8 mouse cellular contexts compared by ENCODE assay signal in the genomic region with DNA sequence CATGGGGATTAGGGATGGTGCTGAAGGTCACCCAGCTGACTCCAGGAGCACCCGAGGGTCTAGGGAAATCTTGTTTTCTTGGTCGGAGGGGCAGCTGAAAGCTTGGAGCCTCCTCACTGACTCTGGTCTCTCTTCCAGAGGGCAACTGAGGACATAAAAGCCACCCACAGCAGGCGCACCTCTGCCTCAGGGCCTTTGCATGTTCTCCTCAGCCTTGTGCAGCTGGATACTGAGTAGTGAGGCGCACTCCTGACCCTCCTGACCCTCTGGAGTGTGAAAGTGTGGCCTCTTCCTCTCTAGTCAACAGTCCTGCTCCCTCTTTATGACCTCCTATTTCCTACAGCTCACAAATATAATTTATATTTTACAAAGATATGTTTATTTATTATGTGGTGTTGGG. TPM values are rescaled to one million over a fixed set of nuclear protein-coding genes. Genes with fewer than 3 reads are reported as not detected.
DNase-seq lines count a peak whose midpoint lies in the region; ATAC-seq and TF ChIP-seq lines count a peak whose summit lies in the region.

No protein-coding gene starts in this region.

- TF ChIP-seq CTCF in heart, adult 2 months (IDR thresholded peaks at IDR 0.05) = no peak
- TF ChIP-seq CTCF in E14TG2a.4 (conservative IDR thresholded peaks at IDR 0.05; ENCODE audit: low read length) = no peak

- no peak for ATAC-seq in hindbrain, embryonic 13.5 days (ENCODE audit: low FRiP score)

- TF ChIP-seq EP300 in heart, adult 2 months (IDR thresholded peaks at IDR 0.05; ENCODE audit: insufficient read depth, low read depth, low read length) = no peak

- no peaks in the 10 kb centered on the region for H3K79me2 ChIP-seq in heart, adult 2 months (replicated peaks; ENCODE audit: control insufficient read depth, insufficient read depth, low read length)

- no peak for TF ChIP-seq POLR2A in heart, adult 2 months (IDR thresholded peaks at IDR 0.05; ENCODE audit: insufficient read depth, low read depth, low read length)

- no peaks in the 10 kb centered on the region for H3K27me3 ChIP-seq in heart, adult 2 months (ENCODE audit: control insufficient read depth, insufficient read depth, low read length)
- peaks cover 44% of the 10 kb centered on the region for H3K27me3 ChIP-seq in E14TG2a.4 (ENCODE audit: insufficient read depth, low read length)
- H3K27me3 ChIP-seq in hindbrain, embryonic 13.5 days = peaks cover 19% of the 10 kb centered on the region

- intact Hi-C loops in heart, adult 2 months (cut with DNase I) = loop anchor here (5.0 kb wide), 1 partner anchor 1214 kb away; a partner anchor contains a TSS

- H3K27ac ChIP-seq in heart, adult 2 months = peak overlapping the region; percentile 92
- H3K27ac ChIP-seq in hindbrain, embryonic 13.5 days = no peak overlapping the region

- H3K4me1 ChIP-seq in heart, adult 2 months (ENCODE audit: control insufficient read depth, insufficient read depth, low read length) = peaks cover 19% of the 10 kb centered on the region
- H3K4me1 ChIP-seq in E14TG2a.4 (replicated peaks; ENCODE audit: low read depth, low read length) = peaks cover 52% of the 10 kb centered on the region
- peaks cover 27% of the 10 kb centered on the region for H3K4me1 ChIP-seq in hindbrain, embryonic 13.5 days (replicated peaks)

- peak overlapping the region; percentile 69 for H3K4me3 ChIP-seq in heart, adult 2 months
- peak overlapping the region; percentile 39; the same call in 1 of the 2 replicates for H3K4me3 ChIP-seq in E14TG2a.4 (replicated peaks; ENCODE audit: low read length)
- 0 out of 2 replicates have a peak overlapping the region, but pooled peaks have one; percentile 53 for H3K4me3 ChIP-seq in hindbrain, embryonic 13.5 days

- no peak for DNase-seq in heart, adult 2 months
- no peak for DNase-seq in heart, adult 9 months (ENCODE audit: low spot score in 2 of 2)
- DNase-seq in lung, postnatal 10 days = peak; percentile 27
- DNase-seq in frontal cortex, postnatal 10 days (ENCODE audit: low spot score in 2 of 2) = no peak
- no peak for DNase-seq in cerebellum, adult 9-11 months
- no peak for DNase-seq in thymus, postnatal 0 days (ENCODE audit: low spot score)

- 69% methylated on average over 4 of the region's 4 CpGs for WGBS in heart, adult 2 months
- 77% methylated on average over 4 of the region's 4 CpGs for WGBS in hindbrain, embryonic 13.5 days

- peaks cover 3% of the 10 kb centered on the region for H3K36me3 ChIP-seq in heart, adult 2 months (ENCODE audit: control insufficient read depth, insufficient read depth, low read length)
- peaks cover 18% of the 10 kb centered on the region; the same call in 1 of the 2 replicates for H3K36me3 ChIP-seq in E14TG2a.4 (ENCODE audit: insufficient read depth, low read length)
- no peaks in the 10 kb centered on the region for H3K36me3 ChIP-seq in hindbrain, embryonic 13.5 days

- H3K9ac ChIP-seq in heart, adult 2 months (ENCODE audit: low read depth, low read length) = peak overlapping the region; percentile 40
- H3K9ac ChIP-seq in hindbrain, embryonic 13.5 days = no peak overlapping the region

- peak overlapping the region; percentile 96 for H3K4me2 ChIP-seq in hindbrain, embryonic 13.5 days

- no peaks in the 10 kb centered on the region for H3K9me3 ChIP-seq in E14TG2a.4 (ENCODE audit: low read length)
- no peaks in the 10 kb centered on the region for H3K9me3 ChIP-seq in hindbrain, embryonic 13.5 days

RNA-seq across cellular contexts. Expression of a gene that starts 4.7 kb away (rescaled TPM):
- 10 to 100 TPM; 29.8 to 40.4 TPM for total RNA-seq in heart, adult 2 months (2021)
- 41.1 and 45.1 TPM in 2 replicates for polyA plus RNA-seq in heart, adult 2 months (2012; rRNA removed)
- polyA plus RNA-seq in hindbrain, embryonic 13.5 days (2015; fragmentation: Nextera tagmentation; extraction: Ambion mirVana) = 3.3 and 4.8 TPM in 2 replicates
- 12.7 and 15.2 TPM in 2 replicates for polyA plus RNA-seq in thymus, postnatal 0 days (2015; fragmentation: Nextera tagmentation; extraction: Ambion mirVana)

RNA-seq across cellular contexts. Expression of a gene that starts 35.0 kb away (rescaled TPM):
- not detected for total RNA-seq in heart, adult 2 months (2021)
- polyA plus RNA-seq in heart, adult 2 months (2012; rRNA removed) = not detected in 2 replicates
- 0.08 and 0.13 TPM in 2 replicates for polyA plus RNA-seq in hindbrain, embryonic 13.5 days (2015; fragmentation: Nextera tagmentation; extraction: Ambion mirVana)
- 0.25 and 0.32 TPM in 2 replicates for polyA plus RNA-seq in thymus, postnatal 0 days (2015; fragmentation: Nextera tagmentation; extraction: Ambion mirVana)
